Mouse (Mus musculus) midbrain, embryonic 16.5 days (tissue): Measurements from ENCODE around the gene Pcnx3. TPM values are rescaled to one million over a fixed set of nuclear protein-coding genes. Genes with fewer than 3 reads are reported as not detected.

ENCODE experiments used
- ATAC-seq: fragments of 200-750 bp; cut with Nextera tagmentation; 2 replicates; pipeline ENCODE4 v1.8.0; 2017; ENCODE audit warnings: moderate TSS enrichment
- H3K27ac ChIP-seq: fragments of 300-500 bp; sonication (generic); 2 replicates; pipeline ENCODE4 v1.5.1; 2014; ENCODE audit warnings: mild to moderate bottlenecking, low read length, mixed read lengths
- H3K27me3 ChIP-seq: fragments of 300-500 bp; sonication (generic); 2 replicates; pipeline ENCODE4 v1.6.1; 2014; ENCODE audit warnings: low read depth, low read length, mixed read lengths; ENCODE audit not compliant: control insufficient read depth, insufficient read depth
- H3K36me3 ChIP-seq: fragments of 300-500 bp; sonication (generic); 2 replicates; pipeline ENCODE4 v1.6.1; 2014; ENCODE audit warnings: mild to moderate bottlenecking, low read length, moderate library complexity, mixed read lengths; ENCODE audit not compliant: control insufficient read depth, insufficient read depth
- H3K4me1 ChIP-seq: fragments of 300-500 bp; sonication (generic); 2 replicates; pipeline ENCODE4 v1.6.1; 2014; ENCODE audit warnings: mild to moderate bottlenecking, low read length, mixed read lengths; ENCODE audit not compliant: control insufficient read depth, insufficient read depth
- H3K4me2 ChIP-seq: fragments of 300-500 bp; sonication (generic); 2 replicates; pipeline ENCODE4 v1.6.1; 2014; ENCODE audit warnings: mild to moderate bottlenecking, low read length, mixed read lengths
- H3K4me3 ChIP-seq: fragments of 300-500 bp; sonication (generic); 2 replicates; pipeline ENCODE4 v1.5.1; 2014; ENCODE audit warnings: low read depth, mild to moderate bottlenecking, low read length, moderate library complexity, mixed read lengths
- H3K9ac ChIP-seq: fragments of 300-500 bp; sonication (generic); 2 replicates; pipeline ENCODE4 v1.6.1; 2014; ENCODE audit warnings: low read depth, low read length, mixed read lengths
- H3K9me3 ChIP-seq: fragments of 300-500 bp; sonication (generic); replicated peaks from 2 replicates; pipeline ENCODE4 v1.6.1; 2014; ENCODE audit warnings: mild to moderate bottlenecking, low read length, mixed read lengths; ENCODE audit not compliant: control insufficient read depth, poor library complexity, severe bottlenecking
- WGBS: fragments of 180-500 bp; shearing (Covaris S2); extraction: QIAGEN DNeasy Blood & Tissue Kit; methylation state at CpG from one replicate; pipeline ENCODE4 v1.1.7; 2014; 5-methylcytosine and 5-hydroxymethylcytosine counted together
- microRNA-seq: library from miRNA; unstranded; fragments of <30 nt; microRNA quantifications from one replicate; pipeline ENCODE4, GENCODE M21; 2017
- polyA plus RNA-seq: library from polyadenylated mRNA; unstranded; fragments of >200 nt; fragmentation: Nextera tagmentation; extraction: Ambion mirVana; gene quantifications from 2 replicates; pipeline ENCODE4 v1.2.1, GENCODE M21; 2015

Gene Pcnx3
- polyA plus RNA-seq, 1 experiment from 2014 or later: 23.9 TPM

DNA sequence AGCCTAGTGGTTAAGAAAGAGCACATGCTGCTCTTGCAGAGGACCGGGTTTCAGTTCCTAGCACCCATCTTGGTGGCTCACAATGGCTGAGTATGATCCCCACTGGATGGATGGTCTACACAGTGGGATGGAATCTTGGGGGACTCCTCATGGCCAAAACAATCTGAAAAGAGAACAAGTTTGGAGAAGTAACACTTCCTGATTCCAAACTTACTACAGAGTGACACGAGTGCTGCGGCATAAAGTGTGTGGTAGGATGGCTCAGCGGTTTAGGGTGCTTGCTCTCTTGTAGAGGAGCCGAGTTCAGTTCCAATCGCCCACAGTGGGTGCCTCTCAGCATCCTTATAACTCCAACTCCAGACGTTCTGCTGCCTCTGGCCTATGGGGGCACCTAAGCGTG, 63.4 kb downstream of the Pcnx3 start:
- ATAC-seq: no peak
- H3K9ac ChIP-seq: no peak overlapping the region
- H3K27me3 ChIP-seq: no peaks in the 10 kb centered on the region; the same call in 1 of the 2 replicates
- H3K36me3 ChIP-seq: no peaks in the 10 kb centered on the region
- H3K4me1 ChIP-seq: no peaks in the 10 kb centered on the region
- WGBS: 91% methylated on average over 8 of the region's 8 CpGs
- no peak overlapping the region for H3K4me2 ChIP-seq
- H3K9me3 ChIP-seq: no peaks in the 10 kb centered on the region
- no peak overlapping the region for H3K4me3 ChIP-seq
- no peak overlapping the region for H3K27ac ChIP-seq

DNA sequence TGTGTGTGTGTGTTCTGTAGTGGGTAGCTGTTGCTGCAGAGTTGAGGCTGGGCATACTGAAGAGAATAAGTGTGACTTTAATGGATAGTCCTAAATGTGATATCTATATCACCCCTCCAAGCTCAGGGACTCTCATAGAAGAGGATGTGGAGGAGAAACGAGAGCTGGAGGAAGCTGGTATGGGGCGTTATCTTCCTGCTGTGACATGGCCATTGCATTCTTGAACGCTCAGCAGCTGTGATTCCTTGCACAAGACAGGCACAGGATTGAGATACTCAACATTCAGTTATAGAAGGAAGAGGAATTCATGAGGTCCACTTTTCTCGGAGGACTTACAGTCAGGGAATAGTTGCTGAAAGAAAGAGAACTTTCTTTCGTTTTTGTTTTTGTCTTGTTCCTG, 66.8 kb downstream of the Pcnx3 start:
- Histone ChIP-seq H3K9ac (no peak overlapping the region), H3K27me3 (no peaks in the 10 kb centered on the region; the same call in 1 of the 2 replicates), H3K36me3 (no peaks in the 10 kb centered on the region), H3K4me2 (no peak overlapping the region), H3K4me3 (no peak overlapping the region), H3K9me3 (no peaks in the 10 kb centered on the region), H3K27ac (no peak overlapping the region), H3K4me1 (no peaks in the 10 kb centered on the region)
- WGBS: 85% methylated on average over 5 of the region's 5 CpGs
- no peak for ATAC-seq

DNA sequence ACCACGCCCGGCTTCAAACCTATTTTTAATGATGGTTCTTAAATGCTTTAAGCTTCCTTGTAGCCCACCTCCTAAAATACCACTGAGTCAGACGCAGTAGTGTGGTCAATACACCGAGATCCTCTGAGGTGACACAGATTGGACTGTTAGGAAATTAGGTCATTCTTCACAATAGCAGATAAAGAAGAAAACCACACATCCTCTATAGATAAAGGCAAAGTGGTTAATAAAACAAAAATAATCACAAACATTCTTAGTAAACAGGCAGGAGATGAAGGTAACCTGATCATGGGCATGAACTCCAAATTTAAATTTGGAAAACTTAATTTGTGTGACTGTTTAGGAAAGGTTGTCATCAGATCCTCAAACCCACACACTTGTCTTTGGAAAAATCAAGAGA, 68.7 kb downstream of the Pcnx3 start:
- no peak overlapping the region for H3K4me2 ChIP-seq
- H3K27me3 ChIP-seq: no peaks in the 10 kb centered on the region; the same call in 1 of the 2 replicates
- 85% methylated on average over 4 of the region's 4 CpGs for WGBS
- no peak overlapping the region for H3K27ac ChIP-seq
- no peaks in the 10 kb centered on the region for H3K9me3 ChIP-seq
- H3K36me3 ChIP-seq: no peaks in the 10 kb centered on the region
- H3K4me1 ChIP-seq: no peaks in the 10 kb centered on the region
- no peak overlapping the region for H3K9ac ChIP-seq
- no peak for ATAC-seq
- no peak overlapping the region for H3K4me3 ChIP-seq

DNA sequence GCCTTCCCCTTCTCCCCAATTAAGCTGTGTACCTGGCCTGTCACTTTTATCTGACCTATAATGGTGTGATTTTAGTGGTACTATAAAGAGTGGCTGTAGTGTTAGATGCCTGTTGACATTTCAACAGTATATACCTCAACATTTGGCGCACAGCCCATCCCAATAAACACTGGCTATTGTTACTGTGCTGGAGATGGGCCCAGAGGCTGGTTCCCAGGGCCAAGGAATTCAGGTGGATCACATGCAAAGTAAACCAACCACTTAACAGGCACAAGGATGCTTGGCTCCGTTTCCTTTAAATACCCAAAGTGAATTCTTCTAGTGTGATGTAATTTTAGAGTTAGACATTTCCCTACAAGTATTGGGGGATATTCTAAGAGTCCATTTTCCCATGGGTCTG, 73.8 kb downstream of the Pcnx3 start:
- Histone ChIP-seq H3K27me3 (no peaks in the 10 kb centered on the region), H3K9ac (no peak overlapping the region), H3K36me3 (no peaks in the 10 kb centered on the region), H3K4me2 (no peak overlapping the region), H3K4me3 (no peak overlapping the region), H3K27ac (no peak overlapping the region), H3K9me3 (no peaks in the 10 kb centered on the region), H3K4me1 (peaks cover 9% of the 10 kb centered on the region)
- 70% methylated on average over 2 of the region's 2 CpGs for WGBS
- ATAC-seq: no peak

Small RNAs within 50 kb of the gene (microRNA-seq; reads per million reads assigned to microRNA genes)
- not detected for gene Mir6987

Other genes starting within 250 kb of the Pcnx3 start
- gene Fosl1, start 241.4 kb downstream of the Pcnx3 start, polyA plus RNA-seq: not detected in 2 replicates
- gene Ccdc85b, start 231.0 kb downstream of the Pcnx3 start, polyA plus RNA-seq: 9.5 and 10.2 TPM in 2 replicates
- 159 and 178 TPM in 2 replicates for gene Fibp, start 228.3 kb downstream of the Pcnx3 start, polyA plus RNA-seq
- gene Ctsw, start 220.4 kb downstream of the Pcnx3 start, polyA plus RNA-seq: 5.0 and 5.2 TPM in 2 replicates
- gene Efemp2, start 215.0 kb downstream of the Pcnx3 start, polyA plus RNA-seq: 34.1 and 35.3 TPM in 2 replicates
- gene Mus81, start 200.5 kb downstream of the Pcnx3 start, polyA plus RNA-seq: 51.1 and 53.6 TPM in 2 replicates
- 3,571 and 3,575 TPM in 2 replicates for gene Cfl1, start 198.5 kb downstream of the Pcnx3 start, polyA plus RNA-seq
- gene 1700020D05Rik, start 185.1 kb downstream of the Pcnx3 start, polyA plus RNA-seq: not detected in 2 replicates
- 112 and 116 TPM in 2 replicates for gene Snx32, start 178.4 kb downstream of the Pcnx3 start, polyA plus RNA-seq
- 0.11 TPM in 1 of 2 replicates, not detected in the other for gene Ovol1, start 128.3 kb downstream of the Pcnx3 start, polyA plus RNA-seq
- gene Ap5b1, start 120.9 kb downstream of the Pcnx3 start, polyA plus RNA-seq: 1.9 and 2.3 TPM in 2 replicates
- 55.5 and 58.4 TPM in 2 replicates for gene Rnaseh2c, start 87.0 kb downstream of the Pcnx3 start, polyA plus RNA-seq
- 82.0 and 83.1 TPM in 2 replicates for gene Kat5, start 78.7 kb downstream of the Pcnx3 start, polyA plus RNA-seq
- gene Rela, start 51.4 kb downstream of the Pcnx3 start, polyA plus RNA-seq: 30.6 and 37.7 TPM in 2 replicates
- 17.5 and 17.7 TPM in 2 replicates for gene Sipa1, start 25.2 kb downstream of the Pcnx3 start, polyA plus RNA-seq
- gene Map3k11, start 166 bp downstream of the Pcnx3 start, polyA plus RNA-seq: 9.5 and 12.9 TPM in 2 replicates
- gene Kcnk7, start 15.5 kb upstream of the Pcnx3 start, polyA plus RNA-seq: 0.15 TPM in 1 of 2 replicates, not detected in the other
- gene Ehbp1l1, start 37.4 kb upstream of the Pcnx3 start, polyA plus RNA-seq: 31.3 and 38.6 TPM in 2 replicates
- 116 and 131 TPM in 2 replicates for gene Fam89b, start 40.7 kb upstream of the Pcnx3 start, polyA plus RNA-seq
- 9.3 and 9.6 TPM in 2 replicates for gene Ltbp3, start 52.0 kb upstream of the Pcnx3 start, polyA plus RNA-seq
- 86.3 and 86.6 TPM in 2 replicates for gene Scyl1, start 82.5 kb upstream of the Pcnx3 start, polyA plus RNA-seq
- 14.7 and 16.5 TPM in 2 replicates for gene Frmd8, start 186.4 kb upstream of the Pcnx3 start, polyA plus RNA-seq
- gene Slc25a45, start 188.9 kb upstream of the Pcnx3 start, polyA plus RNA-seq: 2.0 and 2.2 TPM in 2 replicates
- gene Tigd3, start 205.2 kb upstream of the Pcnx3 start, polyA plus RNA-seq: 13.4 and 14.6 TPM in 2 replicates
- 105 and 121 TPM in 2 replicates for gene Dpf2, start 224.1 kb upstream of the Pcnx3 start, polyA plus RNA-seq
- gene Cdc42ep2, start 235.9 kb upstream of the Pcnx3 start, polyA plus RNA-seq: 16.0 and 20.4 TPM in 2 replicates